Mouse (Mus musculus): ENCODE measurements at regions not wholly inside any gene's neighbourhood (a gene's known extent, or its start where the extent isn't known, plus 50 kb on each side); places are given as distances from the start of the nearest gene placed in this dataset.
"Not testable (repeated sequence)": the region's sequence is repeated elsewhere in the genome, so short reads cannot be mapped to it uniquely, and the experiment has no call there.

DNA sequence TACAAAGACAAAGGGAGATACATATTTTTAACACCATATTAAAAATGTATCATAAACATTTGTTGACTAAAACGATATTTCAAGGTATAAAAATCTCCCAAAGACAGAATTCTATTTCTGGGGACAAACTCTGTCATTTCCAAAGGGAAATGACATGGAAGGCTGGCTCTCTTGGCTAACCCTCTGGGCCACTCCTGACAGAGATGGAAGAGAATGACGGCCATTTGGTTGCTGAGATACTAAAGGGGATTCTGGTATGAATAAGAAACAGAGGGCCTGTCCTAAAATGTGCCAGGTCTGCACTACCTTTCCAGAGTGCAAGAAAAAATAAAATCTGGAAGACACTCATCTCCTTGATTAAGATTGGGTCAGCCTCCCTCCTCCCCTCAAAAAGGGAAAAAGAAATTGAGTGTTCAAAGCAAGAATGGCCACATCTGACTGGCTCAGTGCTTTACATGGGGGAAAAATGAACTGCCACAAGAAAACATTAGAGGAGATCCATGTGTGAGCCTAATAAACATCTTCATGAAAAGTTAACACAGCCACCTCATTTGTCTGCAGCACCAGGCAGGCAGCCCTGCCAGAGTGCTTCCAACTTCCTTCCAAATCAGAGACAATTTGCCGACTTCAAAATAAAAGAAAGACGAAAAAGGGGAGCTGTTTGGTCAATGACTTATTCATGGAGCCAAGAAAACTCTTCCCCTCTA, 221.1 kb upstream of the Plxna2 start:
- ATAC-seq (ENCODE audit: extremely low read depth, insufficient number of reproducible peaks, low FRiP score, poor library complexity, severe bottlenecking) = no peak
- TF ChIP-seq CTCF (IDR thresholded peaks at IDR 0.05; ENCODE audit: low read depth, low read length) = no peak
- TF ChIP-seq TAL1 (conservative IDR thresholded peaks at IDR 0.05; ENCODE audit: low read depth, low read length) = no peak
- TF ChIP-seq GATA1 (IDR thresholded peaks at IDR 0.05; ENCODE audit: borderline replicate concordance, low read length) = no peak
- no peak for TF ChIP-seq GATA2 (IDR thresholded peaks at IDR 0.05; ENCODE audit: borderline replicate concordance, low read depth, low read length)

DNA sequence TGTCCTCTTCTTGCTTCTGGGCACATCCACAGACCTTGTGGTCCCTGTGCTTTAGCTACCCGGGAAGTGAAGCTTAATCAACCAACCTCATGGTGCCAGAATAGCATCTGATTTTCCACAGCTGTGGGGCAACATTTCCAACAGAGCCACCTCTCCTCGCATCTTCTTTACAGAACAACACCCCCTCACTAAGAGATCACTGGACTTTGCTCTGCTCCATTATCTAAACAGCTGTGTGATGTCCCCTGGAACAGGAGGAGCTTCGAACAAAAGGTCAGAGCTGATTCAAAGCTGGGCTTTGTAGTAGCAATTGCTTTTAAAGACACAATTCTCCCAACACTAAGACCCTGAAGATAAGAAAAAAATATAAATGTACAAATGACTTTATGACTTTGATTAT, 224.3 kb upstream of the Plxna2 start:
- DNase-seq (ENCODE audit: low spot score) = no peak
- H3K4me3 ChIP-seq (ENCODE audit: low read depth, low read length) = no peak overlapping the region
- no peak for ATAC-seq (ENCODE audit: extremely low read depth, insufficient number of reproducible peaks, low FRiP score, poor library complexity, severe bottlenecking)

More for the DNA sequence above, 221.1 kb upstream of the Plxna2 start:
- Histone ChIP-seq H3K4me1 (ENCODE audit: insufficient read depth, low read depth, low read length) (no peaks in the 10 kb centered on the region), H3K9me3 (replicated peaks) (no peaks in the 10 kb centered on the region), H3K27me3 (ENCODE audit: insufficient read depth, low read length) (no peaks in the 10 kb centered on the region), H3K4me3 (ENCODE audit: low read depth, low read length) (no peak overlapping the region), H3K36me3 (replicated peaks) (no peaks in the 10 kb centered on the region)
- no peak for DNase-seq (ENCODE audit: low spot score)

DNA sequence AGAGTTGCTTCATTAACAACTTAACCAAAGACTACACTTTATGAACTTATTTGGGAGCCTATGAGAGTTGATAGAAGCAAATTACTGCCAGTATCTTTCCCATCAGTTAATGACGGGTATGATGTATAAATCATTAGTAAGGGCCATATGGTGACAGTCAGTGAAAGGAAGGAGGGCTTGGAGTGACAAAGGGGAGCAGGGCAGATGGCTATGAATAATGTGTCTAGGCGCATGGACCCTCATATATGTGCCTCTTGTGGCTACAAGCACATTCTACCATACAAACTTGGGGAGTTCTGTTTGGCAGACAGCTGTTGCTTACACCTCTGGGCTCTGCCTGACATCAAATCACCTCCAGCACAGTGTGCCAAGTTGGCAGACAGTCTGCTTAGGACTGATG, 227.8 kb upstream of the Plxna2 start:
- Histone ChIP-seq H3K36me3 (replicated peaks) (no peaks in the 10 kb centered on the region), H3K9me3 (replicated peaks) (no peaks in the 10 kb centered on the region), H3K4me1 (ENCODE audit: insufficient read depth, low read depth, low read length) (no peaks in the 10 kb centered on the region), H3K27me3 (ENCODE audit: insufficient read depth, low read length) (0 out of 2 replicates have a peak, but pooled peaks cover 3% of the 10 kb centered on the region), H3K4me3 (ENCODE audit: low read depth, low read length) (no peak overlapping the region)
- ATAC-seq (ENCODE audit: extremely low read depth, insufficient number of reproducible peaks, low FRiP score, poor library complexity, severe bottlenecking) (no peak), DNase-seq (ENCODE audit: low spot score) (no peak)
- TF ChIP-seq POLR2AphosphoS5 (IDR thresholded peaks at IDR 0.05; ENCODE audit: insufficient replicate concordance, low read depth, low read length) = no peak
- TF ChIP-seq GATA2 (IDR thresholded peaks at IDR 0.05; ENCODE audit: borderline replicate concordance, low read depth, low read length) = no peak
- no peak for TF ChIP-seq TAL1 (conservative IDR thresholded peaks at IDR 0.05; ENCODE audit: low read depth, low read length)
- TF ChIP-seq GATA1 (IDR thresholded peaks at IDR 0.05; ENCODE audit: borderline replicate concordance, low read length) = no peak
- no peak for TF ChIP-seq CTCF (IDR thresholded peaks at IDR 0.05; ENCODE audit: low read depth, low read length)

More for the DNA sequence above, 224.3 kb upstream of the Plxna2 start:
- Histone ChIP-seq H3K4me1 (ENCODE audit: insufficient read depth, low read depth, low read length) (no peaks in the 10 kb centered on the region), H3K27me3 (ENCODE audit: insufficient read depth, low read length) (0 out of 2 replicates have a peak, but pooled peaks cover 3% of the 10 kb centered on the region), H3K36me3 (replicated peaks) (no peaks in the 10 kb centered on the region), H3K9me3 (replicated peaks) (no peaks in the 10 kb centered on the region)
- no peak for TF ChIP-seq POLR2AphosphoS5 (IDR thresholded peaks at IDR 0.05; ENCODE audit: insufficient replicate concordance, low read depth, low read length)
- no peak for TF ChIP-seq TAL1 (conservative IDR thresholded peaks at IDR 0.05; ENCODE audit: low read depth, low read length)
- TF ChIP-seq CTCF (IDR thresholded peaks at IDR 0.05; ENCODE audit: low read depth, low read length) = no peak
- no peak for TF ChIP-seq GATA1 (IDR thresholded peaks at IDR 0.05; ENCODE audit: borderline replicate concordance, low read length)
- TF ChIP-seq GATA2 (IDR thresholded peaks at IDR 0.05; ENCODE audit: borderline replicate concordance, low read depth, low read length) = no peak

DNA sequence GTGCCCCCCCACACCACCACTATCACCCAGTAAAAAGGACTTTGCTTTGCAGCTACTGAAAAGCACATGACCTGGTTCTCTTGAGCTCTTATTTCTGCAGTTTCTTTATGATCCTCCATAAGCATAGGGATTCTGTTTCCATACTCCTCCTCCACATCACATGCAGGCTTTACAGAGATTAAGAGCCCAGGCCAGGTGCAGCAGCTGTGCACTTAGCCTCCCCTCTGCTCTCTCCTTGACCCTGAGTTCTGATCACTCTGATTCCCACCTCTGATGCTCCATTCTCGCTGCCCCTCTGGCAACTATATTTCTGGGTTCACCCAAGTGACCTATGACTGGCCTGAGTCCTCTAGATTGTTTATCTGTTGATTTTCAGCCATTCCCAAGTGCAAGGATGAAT, 239.9 kb upstream of the Plxna2 start:
- ATAC-seq (ENCODE audit: extremely low read depth, insufficient number of reproducible peaks, low FRiP score, poor library complexity, severe bottlenecking) (no peak), DNase-seq (ENCODE audit: low spot score) (no peak)
- H3K9me3 ChIP-seq (replicated peaks) = no peaks in the 10 kb centered on the region
- H3K4me1 ChIP-seq (ENCODE audit: insufficient read depth, low read depth, low read length) = peaks cover 3% of the 10 kb centered on the region; the same call in 1 of the 2 replicates
- no peaks in the 10 kb centered on the region for H3K36me3 ChIP-seq (replicated peaks)
- H3K27me3 ChIP-seq (ENCODE audit: insufficient read depth, low read length) = no peaks in the 10 kb centered on the region
- no peak overlapping the region for H3K4me3 ChIP-seq (ENCODE audit: low read depth, low read length)
- TF ChIP-seq GATA1 (IDR thresholded peaks at IDR 0.05; ENCODE audit: borderline replicate concordance, low read length) = no peak
- TF ChIP-seq POLR2AphosphoS5 (IDR thresholded peaks at IDR 0.05; ENCODE audit: insufficient replicate concordance, low read depth, low read length) = no peak
- no peak for TF ChIP-seq GATA2 (IDR thresholded peaks at IDR 0.05; ENCODE audit: borderline replicate concordance, low read depth, low read length)
- TF ChIP-seq TAL1 (conservative IDR thresholded peaks at IDR 0.05; ENCODE audit: low read depth, low read length) = no peak
- no peak for TF ChIP-seq CTCF (IDR thresholded peaks at IDR 0.05; ENCODE audit: low read depth, low read length)

DNA sequence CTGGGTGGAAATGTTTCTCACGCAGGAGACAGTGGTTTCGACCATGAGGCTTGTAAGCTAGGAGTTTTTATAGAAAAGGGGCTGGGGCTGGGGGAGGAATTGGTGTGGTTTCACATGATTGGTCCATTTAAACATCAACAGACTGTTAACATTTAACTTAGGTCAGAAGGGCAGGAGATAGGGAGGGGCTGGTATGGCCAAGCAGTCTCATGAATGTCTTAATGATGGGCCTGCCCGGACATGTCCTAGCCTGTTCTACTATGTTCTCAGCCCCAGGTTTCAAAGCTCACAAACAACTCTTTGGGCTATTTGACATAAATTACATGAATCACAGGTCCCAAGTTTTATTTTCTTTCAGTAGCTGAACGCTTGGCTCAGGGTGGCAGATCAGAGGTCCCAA, 244.5 kb upstream of the Plxna2 start:
- not testable (repeated sequence) for H3K36me3 ChIP-seq (replicated peaks); ATAC-seq (ENCODE audit: extremely low read depth, insufficient number of reproducible peaks, low FRiP score, poor library complexity, severe bottlenecking); H3K4me3 ChIP-seq (ENCODE audit: low read depth, low read length); H3K27me3 ChIP-seq (ENCODE audit: insufficient read depth, low read length); H3K4me1 ChIP-seq (ENCODE audit: insufficient read depth, low read depth, low read length); H3K9me3 ChIP-seq (replicated peaks); DNase-seq (ENCODE audit: low spot score)

DNA sequence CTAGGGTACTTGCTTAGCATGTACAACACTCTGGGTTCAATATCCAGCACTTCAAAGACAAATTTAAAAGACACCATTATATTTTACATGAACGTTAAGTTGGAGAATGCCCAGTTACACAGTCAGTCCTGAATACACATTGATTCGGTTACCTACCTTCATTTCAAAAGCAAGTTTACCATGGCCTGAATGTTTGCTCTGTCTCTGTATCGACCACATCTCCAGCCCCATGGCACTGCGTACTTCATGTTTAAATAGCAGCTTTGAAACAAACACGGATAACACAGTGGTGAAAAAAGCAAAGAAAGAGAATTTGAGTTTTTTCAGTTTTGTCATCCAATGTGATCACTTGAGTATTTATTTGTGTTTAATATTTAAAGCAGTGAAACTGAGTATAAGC, 254.1 kb upstream of the Plxna2 start:
- H3K4me3 ChIP-seq (ENCODE audit: low read depth, low read length) = no peak overlapping the region
- no peaks in the 10 kb centered on the region for H3K27me3 ChIP-seq (ENCODE audit: insufficient read depth, low read length)
- no peaks in the 10 kb centered on the region for H3K4me1 ChIP-seq (ENCODE audit: insufficient read depth, low read depth, low read length)
- DNase-seq (ENCODE audit: low spot score) (no peak), ATAC-seq (ENCODE audit: extremely low read depth, insufficient number of reproducible peaks, low FRiP score, poor library complexity, severe bottlenecking) (no peak)
- no peaks in the 10 kb centered on the region for H3K9me3 ChIP-seq (replicated peaks)
- H3K36me3 ChIP-seq (replicated peaks) = no peaks in the 10 kb centered on the region
- no peak for TF ChIP-seq GATA1 (IDR thresholded peaks at IDR 0.05; ENCODE audit: borderline replicate concordance, low read length)
- no peak for TF ChIP-seq GATA2 (IDR thresholded peaks at IDR 0.05; ENCODE audit: borderline replicate concordance, low read depth, low read length)
- no peak for TF ChIP-seq TAL1 (conservative IDR thresholded peaks at IDR 0.05; ENCODE audit: low read depth, low read length)
- no peak for TF ChIP-seq POLR2AphosphoS5 (IDR thresholded peaks at IDR 0.05; ENCODE audit: insufficient replicate concordance, low read depth, low read length)
- no peak for TF ChIP-seq CTCF (IDR thresholded peaks at IDR 0.05; ENCODE audit: low read depth, low read length)
